ENCODE assay signal across 7 mouse cellular contexts in genomic region chr4:140779803-140780397, GRCm38 (mm10). TPM values are rescaled to one million over a fixed set of nuclear protein-coding genes. Genes with fewer than 3 reads are reported as not detected.
DNase-seq lines count a peak whose midpoint lies in the region.

No protein-coding gene starts in this region.

- DNase-seq in ovary, adult 18-20 months (ENCODE audit: low spot score): peak; percentile 26
- no peak for DNase-seq in ovary, postnatal 10 days (ENCODE audit: low spot score)
- peak; percentile 45 for DNase-seq in embryo, embryonic 9.5 days (ENCODE audit: extremely low spot score)
- peak; percentile 53 for DNase-seq in heart, postnatal 4 days
- peak; percentile 53 for DNase-seq in lung, postnatal 10 days
- DNase-seq in right cerebral cortex, postnatal 25 days: no peak
- DNase-seq in frontal cortex, postnatal 10 days (ENCODE audit: low spot score in 2 of 2): no peak

RNA-seq across cellular contexts. Expression of gene Padi4, which starts 5.9 kb away (rescaled TPM):
- total RNA-seq in heart, postnatal 4 days (2021): under 1 TPM; 0.63 to 0.74 TPM

RNA-seq across cellular contexts. Expression of gene Padi3, which starts 30.5 kb away (rescaled TPM):
- under 1 TPM; 0.19 to 0.38 TPM for total RNA-seq in heart, postnatal 4 days (2021)

RNA-seq across cellular contexts. Expression of gene Padi6, which starts 37.5 kb away (rescaled TPM):
- not detected for total RNA-seq in heart, postnatal 4 days (2021)

Comparison
In these comparisons a context has a peak if more than half of its experiments do, and no peak if none do; other contexts are left out.
1. DNase-seq: peak in ovary, adult 18-20 months (single experiment), embryo, embryonic 9.5 days (single experiment), heart, postnatal 4 days (single experiment) and lung, postnatal 10 days (single experiment); none in ovary, postnatal 10 days (single experiment), right cerebral cortex, postnatal 25 days (single experiment) and frontal cortex, postnatal 10 days (0 of 2).